Mouse (Mus musculus) hindbrain, embryonic 14.5 days (tissue): Measurements from ENCODE around the gene Vmn1r26. TPM values are rescaled to one million over a fixed set of nuclear protein-coding genes. Genes with fewer than 3 reads are reported as not detected.
"Not testable (repeated sequence)": the region's sequence is repeated elsewhere in the genome, so short reads cannot be mapped to it uniquely, and the experiment has no call there.

Experiments
- ATAC-seq: fragments of 200-750 bp; cut with Nextera tagmentation; 2 replicates; pipeline ENCODE4 v1.8.0; 2017; ENCODE audit warnings: moderate number of reproducible peaks, mild to moderate bottlenecking, moderate TSS enrichment, moderate library complexity; ENCODE audit not compliant: low FRiP score
- DNase-seq: peaks from one replicate; pipeline ENCODE4 v3.0.0-alpha.2; 2015; ENCODE audit warnings: low spot score
- H3K27ac ChIP-seq: fragments of 300-500 bp; sonication (generic); 2 replicates; pipeline ENCODE4 v1.5.1; 2014; ENCODE audit warnings: mild to moderate bottlenecking, moderate library complexity
- H3K27me3 ChIP-seq: fragments of 300-500 bp; sonication (generic); 2 replicates; pipeline ENCODE4 v1.6.1; 2014; ENCODE audit warnings: mild to moderate bottlenecking, low read length, mixed read lengths; ENCODE audit not compliant: control insufficient read depth, insufficient read depth
- H3K36me3 ChIP-seq: fragments of 300-500 bp; sonication (generic); replicated peaks from 2 replicates; pipeline ENCODE4 v1.6.1; 2014; ENCODE audit not compliant: control insufficient read depth, insufficient read depth
- H3K4me1 ChIP-seq: fragments of 300-500 bp; sonication (generic); replicated peaks from 2 replicates; pipeline ENCODE4 v1.6.1; 2014; ENCODE audit warnings: antibody characterized with exemption, low read length, mixed read lengths; ENCODE audit not compliant: control insufficient read depth, insufficient read depth
- H3K4me2 ChIP-seq: fragments of 300-500 bp; sonication (generic); replicated peaks from 2 replicates; pipeline ENCODE4 v1.6.1; 2014; ENCODE audit warnings: mild to moderate bottlenecking, moderate library complexity
- H3K4me3 ChIP-seq: fragments of 300-500 bp; sonication (generic); replicated peaks from 2 replicates; pipeline ENCODE4 v1.5.1; 2014; ENCODE audit warnings: mild to moderate bottlenecking, low read length
- H3K9ac ChIP-seq: fragments of 300-500 bp; sonication (generic); 2 replicates; pipeline ENCODE4 v1.6.1; 2014
- H3K9me3 ChIP-seq: fragments of 300-500 bp; sonication (generic); 2 replicates; pipeline ENCODE4 v1.6.1; 2016; ENCODE audit warnings: low read length; ENCODE audit not compliant: control insufficient read depth
- WGBS: fragments of 180-500 bp; shearing (Covaris S2); extraction: QIAGEN DNeasy Blood & Tissue Kit; methylation state at CpG from one replicate; pipeline ENCODE4 v1.1.7; 2014; 5-methylcytosine and 5-hydroxymethylcytosine counted together
- polyA plus RNA-seq: library from polyadenylated mRNA; unstranded; fragments of >200 nt; fragmentation: Nextera tagmentation; extraction: Ambion mirVana; gene quantifications from 2 replicates; pipeline ENCODE4 v1.2.1, GENCODE M21; 2014

Gene Vmn1r26
- not detected in 2 replicates for polyA plus RNA-seq

DNA sequence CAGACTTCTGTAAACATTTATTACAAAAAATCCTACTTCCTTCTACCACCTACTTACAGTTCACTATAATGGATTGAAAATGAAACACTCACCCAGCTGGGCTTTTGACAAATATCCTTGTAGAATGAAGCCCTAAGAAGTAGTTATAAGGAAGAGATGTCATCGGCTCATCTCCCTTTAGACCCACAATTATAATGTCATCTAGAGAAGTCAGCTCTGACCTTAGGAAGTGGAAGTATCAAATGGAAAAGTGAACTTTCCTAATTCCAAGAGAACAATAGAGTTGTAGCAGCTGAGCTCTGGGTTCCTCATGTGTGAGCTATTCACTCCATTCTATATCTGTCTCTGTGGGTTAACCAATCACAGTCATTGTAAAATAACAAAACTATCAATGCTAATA lies at the start of gene Vmn1r26:
TSS of gene Vmn1r26 (minus strand) at position 101 of the 400 bp plus-strand sequence.
- Histone ChIP-seq H3K4me1 (no peaks in the 10 kb centered on the region), H3K36me3 (no peaks in the 10 kb centered on the region), H3K4me2 (no peak within 1 kb of the TSS), H3K27me3 (no peaks in the 10 kb centered on the region), H3K4me3 (no peak within 1 kb of the TSS), H3K9me3 (no peaks in the 10 kb centered on the region), H3K27ac (no peak within 1 kb of the TSS), H3K9ac (no peak within 1 kb of the TSS)
- WGBS: 96% methylated on average over 1 of the region's 1 CpGs
- DNase-seq: no peak
- no peak for ATAC-seq

DNA sequence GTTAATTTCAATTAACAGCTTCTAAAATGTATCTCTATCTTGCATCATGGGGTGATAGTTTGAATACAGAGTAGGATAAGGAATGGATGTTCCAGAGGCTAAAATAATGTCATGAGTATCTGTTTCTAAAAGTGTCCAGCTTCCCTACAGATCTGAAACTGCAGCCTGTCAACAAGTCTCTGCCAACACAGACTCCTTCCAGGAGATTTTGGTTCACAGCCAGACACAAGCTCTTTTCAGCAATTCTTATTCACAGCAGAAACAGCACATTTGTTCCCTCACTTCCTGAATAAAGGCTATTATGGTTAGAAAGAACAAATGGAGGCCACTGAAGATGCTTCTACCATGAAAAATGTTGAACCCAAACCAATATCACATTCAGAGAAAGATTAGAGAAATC lies 29.1 kb upstream of the Vmn1r26 start:
- Histone ChIP-seq H3K9me3 (no peaks in the 10 kb centered on the region), H3K27me3 (no peaks in the 10 kb centered on the region), H3K27ac (no peak overlapping the region), H3K9ac (no peak overlapping the region), H3K36me3 (no peaks in the 10 kb centered on the region), H3K4me2 (no peak overlapping the region), H3K4me3 (no peak overlapping the region), H3K4me1 (no peaks in the 10 kb centered on the region)
- ATAC-seq (no peak), DNase-seq (no peak)

DNA sequence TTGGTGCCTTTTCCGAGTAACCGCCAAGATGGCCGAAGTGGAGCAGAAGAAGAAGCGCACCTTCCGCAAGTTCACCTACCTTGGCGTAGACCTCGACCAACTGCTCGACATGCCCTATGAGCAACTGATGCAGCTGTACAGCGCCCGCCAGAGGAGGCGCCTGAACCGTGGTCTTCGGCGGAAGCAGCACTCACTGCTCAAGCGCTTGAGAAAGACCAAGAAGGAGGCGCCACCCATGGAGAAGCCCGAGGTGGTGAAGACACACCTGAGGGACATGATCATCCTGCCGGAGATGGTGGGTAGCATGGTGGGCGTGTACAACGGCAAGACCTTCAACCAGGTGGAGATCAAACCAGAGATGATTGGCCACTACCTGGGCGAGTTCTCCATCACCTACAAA lies 2.5 kb upstream of the Vmn1r26 start:
- not testable (repeated sequence) for H3K4me3 ChIP-seq, DNase-seq, H3K27me3 ChIP-seq, H3K27ac ChIP-seq, H3K9ac ChIP-seq, ATAC-seq, H3K36me3 ChIP-seq, H3K9me3 ChIP-seq, H3K4me2 ChIP-seq, H3K4me1 ChIP-seq
- 93% methylated on average over 21 of the region's 21 CpGs for WGBS

DNA sequence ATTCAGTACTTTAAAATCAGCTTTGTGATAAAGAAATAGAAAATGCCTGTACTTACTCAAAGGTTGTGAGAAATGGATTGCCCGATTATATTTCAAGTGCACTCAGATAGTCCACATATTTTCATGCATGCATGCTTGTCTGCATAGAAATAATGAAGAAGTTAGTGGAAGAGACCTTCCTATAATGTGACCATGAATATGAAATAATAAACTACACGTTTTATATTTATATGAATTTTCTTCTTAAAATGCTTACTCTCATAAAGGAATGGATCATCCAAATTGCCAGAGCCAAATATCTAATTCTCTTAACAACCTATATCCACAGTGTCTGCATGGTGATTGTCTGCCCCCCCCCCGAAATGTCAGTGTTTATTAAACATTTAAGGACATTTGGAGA lies 34.2 kb downstream of the Vmn1r26 start, which contains the start of gene Vmn1r25:
TSS of gene Vmn1r25 (minus strand) at position 101 of the 400 bp plus-strand sequence.
- no peak within 1 kb of the TSS for H3K9ac ChIP-seq
- H3K9me3 ChIP-seq: no peaks in the 10 kb centered on the region
- H3K4me3 ChIP-seq: no peak within 1 kb of the TSS
- WGBS: 73% methylated on average over 3 of the region's 3 CpGs
- no peaks in the 10 kb centered on the region for H3K36me3 ChIP-seq
- ATAC-seq: no peak
- no peaks in the 10 kb centered on the region for H3K4me1 ChIP-seq
- H3K27me3 ChIP-seq: no peaks in the 10 kb centered on the region
- no peak for DNase-seq
- no peak within 1 kb of the TSS for H3K27ac ChIP-seq
- H3K4me2 ChIP-seq: no peak within 1 kb of the TSS

DNA sequence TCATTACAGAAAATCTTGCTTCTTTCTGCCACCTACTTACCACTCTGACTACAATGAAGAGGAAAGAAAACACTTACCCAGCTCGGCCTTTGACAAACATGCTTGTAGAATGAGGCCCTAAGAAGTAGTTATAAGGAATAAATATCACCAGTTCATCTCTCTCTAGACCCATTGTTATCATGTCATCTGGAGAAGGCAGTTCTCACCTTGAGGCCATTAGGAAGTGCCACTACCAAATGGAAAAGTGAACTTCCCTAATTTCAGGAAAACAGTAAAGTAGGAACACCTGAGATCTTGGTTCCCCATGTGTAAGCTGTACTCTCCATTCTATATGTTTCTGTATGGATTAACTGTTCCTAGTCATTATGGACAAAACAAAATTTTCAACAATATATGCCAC lies 53.6 kb downstream of the Vmn1r26 start, which contains the start of gene Vmn1r24:
TSS of gene Vmn1r24 (minus strand) at position 101 of the 400 bp plus-strand sequence.
- H3K27ac ChIP-seq, H3K9me3 ChIP-seq, H3K27me3 ChIP-seq, ATAC-seq, H3K9ac ChIP-seq, H3K4me2 ChIP-seq, DNase-seq, H3K36me3 ChIP-seq, H3K4me1 ChIP-seq, H3K4me3 ChIP-seq: not testable (repeated sequence)
- WGBS: 93% methylated on average over 1 of the region's 1 CpGs

Other genes starting within 250 kb of the Vmn1r26 start
- gene Vopp1, start 190.0 kb downstream of the Vmn1r26 start, polyA plus RNA-seq: 113 and 135 TPM in 2 replicates
- gene Vmn1r21, start 164.8 kb downstream of the Vmn1r26 start, polyA plus RNA-seq: not detected in 2 replicates
- not detected in 2 replicates for gene Vmn1r22, start 107.1 kb downstream of the Vmn1r26 start, polyA plus RNA-seq
- not detected in 2 replicates for gene Vmn1r23, start 88.3 kb downstream of the Vmn1r26 start, polyA plus RNA-seq
- not detected in 2 replicates for gene Vmn1r24, start 53.7 kb downstream of the Vmn1r26 start, polyA plus RNA-seq
- not detected in 2 replicates for gene Vmn1r25, start 34.3 kb downstream of the Vmn1r26 start, polyA plus RNA-seq
- not detected in 2 replicates for gene Vmn1r27, start 203.7 kb upstream of the Vmn1r26 start, polyA plus RNA-seq
- gene Vmn1r28, start 246.9 kb upstream of the Vmn1r26 start, polyA plus RNA-seq: not detected in 2 replicates